Mouse (Mus musculus) hindbrain, embryonic 11.5 days (tissue): Measurements from ENCODE around the gene Togaram2. TPM values are rescaled to one million over a fixed set of nuclear protein-coding genes. Genes with fewer than 3 reads are reported as not detected.

Experiments
- ATAC-seq: fragments of 200-750 bp; cut with Nextera tagmentation; 2 replicates; pipeline ENCODE4 v1.8.0; 2017; ENCODE audit warnings: mild to moderate bottlenecking, moderate TSS enrichment, moderate library complexity; ENCODE audit not compliant: low FRiP score
- DNase-seq: peaks from one replicate; pipeline ENCODE4 v3.0.0-alpha.2; 2015; ENCODE audit warnings: low spot score
- H3K27ac ChIP-seq: fragments of 300-500 bp; sonication (generic); 2 replicates; pipeline ENCODE4 v1.5.1; 2014; ENCODE audit warnings: mild to moderate bottlenecking, low read depth, low read length
- H3K27me3 ChIP-seq: fragments of 300-500 bp; sonication (generic); 2 replicates; pipeline ENCODE4 v1.6.1; 2014; ENCODE audit warnings: mild to moderate bottlenecking, low read length, moderate library complexity, mixed read lengths; ENCODE audit not compliant: control insufficient read depth, insufficient read depth
- H3K36me3 ChIP-seq: fragments of 300-500 bp; sonication (generic); 2 replicates; pipeline ENCODE4 v1.6.1; 2014; ENCODE audit warnings: mild to moderate bottlenecking, low read length, moderate library complexity, mixed read lengths; ENCODE audit not compliant: control insufficient read depth, insufficient read depth
- H3K4me1 ChIP-seq: fragments of 300-500 bp; sonication (generic); replicated peaks from 2 replicates; pipeline ENCODE4 v1.6.1; 2014; ENCODE audit warnings: low read length, mixed read lengths; ENCODE audit not compliant: control insufficient read depth, insufficient read depth
- H3K4me2 ChIP-seq: fragments of 300-500 bp; sonication (generic); replicated peaks from 2 replicates; pipeline ENCODE4 v1.6.1; 2014; ENCODE audit warnings: mild to moderate bottlenecking, low read depth, low read length
- H3K4me3 ChIP-seq: fragments of 300-500 bp; sonication (generic); 2 replicates; pipeline ENCODE4 v1.5.1; 2014; ENCODE audit warnings: low read depth, low read length
- H3K9ac ChIP-seq: fragments of 300-500 bp; sonication (generic); 2 replicates; pipeline ENCODE4 v1.6.1; 2014; ENCODE audit warnings: low read depth, low read length
- H3K9me3 ChIP-seq: fragments of 300-500 bp; sonication (generic); 2 replicates; pipeline ENCODE4 v1.6.1; 2016; ENCODE audit warnings: low read length; ENCODE audit not compliant: control insufficient read depth
- WGBS: fragments of 180-500 bp; shearing (Covaris S2); extraction: QIAGEN DNeasy Blood & Tissue Kit; methylation state at CpG from one replicate; pipeline ENCODE4 v1.1.7; 2014; 5-methylcytosine and 5-hydroxymethylcytosine counted together
- polyA plus RNA-seq: library from polyadenylated mRNA; unstranded; fragments of >200 nt; fragmentation: Nextera tagmentation; extraction: Ambion mirVana; gene quantifications from 2 replicates; pipeline ENCODE4 v1.2.1, GENCODE M21; 2014

Gene Togaram2
- polyA plus RNA-seq, 1 experiment from 2014 or later: not detected

DNA sequence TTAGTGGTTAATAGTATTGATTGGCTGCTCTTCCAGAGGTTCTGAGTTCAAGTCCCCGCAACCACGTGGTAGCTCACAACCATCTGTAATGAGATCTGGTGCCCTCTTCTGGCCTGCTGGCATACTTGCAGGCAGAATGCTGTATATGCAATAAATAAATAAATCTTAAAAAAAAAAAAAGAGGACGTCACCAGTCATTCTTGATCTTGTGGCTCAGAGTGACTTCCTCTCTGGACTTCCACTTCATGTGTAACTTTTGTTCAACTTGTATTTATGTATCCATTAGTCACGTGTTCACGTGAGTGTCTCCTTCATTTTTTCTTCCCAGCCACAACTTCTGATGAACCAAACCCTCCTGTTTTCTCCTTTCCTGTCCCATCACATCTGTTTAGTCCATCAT, 3.5 kb upstream of the Togaram2 start:
- no peaks in the 10 kb centered on the region for H3K27me3 ChIP-seq
- no peak for ATAC-seq
- WGBS: 91% methylated on average over 5 of the region's 5 CpGs

DNA sequence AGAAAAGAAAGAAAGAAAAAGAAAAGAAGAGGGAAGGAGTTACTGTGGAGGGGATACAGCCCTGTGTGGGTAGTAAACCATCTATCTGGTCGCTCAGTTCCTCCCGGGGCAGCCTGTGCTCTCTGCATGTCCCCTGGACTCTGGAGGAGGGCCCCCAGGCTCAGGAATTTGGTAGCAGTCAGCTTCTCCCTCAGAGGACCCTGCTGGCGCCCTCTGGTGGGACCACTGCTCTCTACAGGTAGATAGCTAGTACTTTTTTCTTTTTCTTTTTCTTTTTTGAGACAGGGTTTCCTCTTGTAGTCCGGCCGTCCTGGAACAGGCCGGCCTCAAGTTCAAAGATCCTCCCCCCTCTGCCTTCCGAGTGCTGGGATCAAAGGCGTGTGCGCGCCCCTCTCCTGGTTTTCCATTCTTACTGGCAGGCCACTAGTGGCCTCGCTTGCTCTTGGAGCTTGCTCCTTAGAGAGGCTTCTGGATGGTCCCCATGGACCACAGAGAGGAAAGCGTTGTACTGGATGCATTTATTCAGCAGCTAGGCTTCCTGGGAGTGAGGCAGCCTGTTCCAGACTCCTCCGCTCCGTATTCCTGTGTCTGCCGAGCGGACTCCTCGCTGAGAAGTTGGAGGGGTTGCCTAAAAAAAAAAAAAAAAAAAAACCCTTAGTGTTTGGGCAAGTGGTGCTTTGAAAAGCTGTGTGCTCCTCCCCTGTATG, 1.1 kb upstream of the Togaram2 start:
- Histone ChIP-seq H3K4me3 (no peak overlapping the region), H3K4me1 (no peaks in the 10 kb centered on the region; the same call in 1 of the 2 replicates), H3K9ac (no peak overlapping the region), H3K27ac (no peak overlapping the region), H3K9me3 (no peaks in the 10 kb centered on the region), H3K27me3 (no peaks in the 10 kb centered on the region), H3K36me3 (no peaks in the 10 kb centered on the region), H3K4me2 (no peak overlapping the region)
- ATAC-seq (no peak), DNase-seq (peak; percentile 67)
- 54% methylated on average over 17 of the region's 17 CpGs for WGBS

More for the DNA sequence above, 3.5 kb upstream of the Togaram2 start:
- Histone ChIP-seq H3K4me2 (no peak overlapping the region), H3K27ac (no peak overlapping the region), H3K36me3 (no peaks in the 10 kb centered on the region), H3K4me1 (no peaks in the 10 kb centered on the region), H3K9ac (no peak overlapping the region), H3K4me3 (no peak overlapping the region), H3K9me3 (no peaks in the 10 kb centered on the region)
- no peak for DNase-seq

DNA sequence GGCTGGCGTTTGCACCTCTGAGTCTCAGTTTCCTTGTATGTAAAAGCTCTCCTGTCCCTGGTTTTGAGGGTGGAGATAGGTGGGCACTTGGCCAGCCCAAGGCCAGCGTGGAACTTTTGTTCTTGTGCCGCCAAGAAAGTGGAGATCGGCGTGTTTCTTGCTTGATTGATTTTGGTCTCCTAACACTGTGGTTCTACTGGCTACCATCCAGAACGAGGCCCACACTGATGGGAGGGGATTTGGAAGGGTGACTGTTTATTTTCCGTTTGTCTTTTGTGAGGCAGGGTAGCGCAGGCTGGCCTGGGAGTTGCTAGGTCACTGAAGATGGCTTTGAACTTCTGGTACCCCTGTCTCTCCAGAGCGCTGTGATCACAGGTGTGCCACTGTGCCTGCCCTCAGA, 875 bp downstream of the Togaram2 start:
- Histone ChIP-seq H3K9me3 (no peaks in the 10 kb centered on the region), H3K36me3 (no peaks in the 10 kb centered on the region), H3K4me3 (no peak overlapping the region), H3K9ac (no peak overlapping the region), H3K4me2 (no peak overlapping the region), H3K27me3 (no peaks in the 10 kb centered on the region), H3K4me1 (no peaks in the 10 kb centered on the region; the same call in 1 of the 2 replicates), H3K27ac (no peak overlapping the region)
- WGBS: 79% methylated on average over 9 of the region's 9 CpGs
- no peak for DNase-seq
- no peak for ATAC-seq

DNA sequence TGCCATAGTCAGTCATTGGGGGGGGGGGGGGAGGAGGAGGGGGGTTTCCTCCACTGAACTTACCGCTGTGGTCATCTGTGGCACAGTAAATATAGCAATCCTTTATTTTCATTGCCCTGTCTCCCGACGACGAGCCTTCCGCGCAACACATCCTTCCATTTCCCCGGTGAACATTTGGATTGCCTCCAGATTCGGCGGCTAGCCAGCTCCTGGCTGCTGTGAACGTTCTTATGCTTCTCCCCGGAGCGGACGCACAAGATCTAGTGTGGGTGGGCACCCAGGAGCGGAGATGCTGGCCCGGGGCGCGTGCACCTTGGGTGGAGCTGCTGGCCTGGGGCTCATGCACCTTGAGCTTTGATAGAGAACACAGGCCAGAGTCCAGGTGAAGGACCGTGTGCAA, 1.8 kb downstream of the Togaram2 start:
- Histone ChIP-seq H3K4me1 (no peaks in the 10 kb centered on the region; the same call in 1 of the 2 replicates), H3K4me2 (no peak overlapping the region), H3K27me3 (no peaks in the 10 kb centered on the region), H3K27ac (no peak overlapping the region), H3K36me3 (no peaks in the 10 kb centered on the region), H3K9ac (no peak overlapping the region), H3K4me3 (no peak overlapping the region), H3K9me3 (no peaks in the 10 kb centered on the region)
- DNase-seq (no peak), ATAC-seq (no peak)
- WGBS: 89% methylated on average over 18 of the region's 18 CpGs

DNA sequence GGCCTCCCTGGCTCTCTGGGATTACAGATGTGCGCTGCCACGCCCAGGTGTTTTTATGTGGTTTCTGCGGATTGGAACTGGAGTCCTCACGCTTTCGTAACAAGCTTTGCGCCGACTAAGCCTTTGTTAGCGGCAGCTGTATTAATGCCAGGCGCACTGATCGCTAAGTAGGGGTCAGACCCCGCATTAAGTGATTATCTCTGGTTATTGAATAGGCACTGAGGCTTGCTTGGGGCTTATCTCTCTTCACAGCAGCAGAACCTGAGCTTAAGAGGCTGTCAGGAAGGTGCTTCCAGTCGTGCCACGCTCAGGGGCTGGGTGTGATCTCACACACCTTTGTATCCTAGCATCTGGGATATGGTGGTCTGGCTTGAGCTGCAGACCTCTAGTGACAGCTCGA, 8.6 kb downstream of the Togaram2 start:
- H3K4me3 ChIP-seq: no peak overlapping the region
- H3K9me3 ChIP-seq: no peaks in the 10 kb centered on the region
- ATAC-seq (no peak), DNase-seq (no peak)
- 89% methylated on average over 14 of the region's 14 CpGs for WGBS
- no peak overlapping the region for H3K9ac ChIP-seq
- H3K4me2 ChIP-seq: no peak overlapping the region
- no peaks in the 10 kb centered on the region for H3K36me3 ChIP-seq
- no peaks in the 10 kb centered on the region for H3K27me3 ChIP-seq
- H3K27ac ChIP-seq: no peak overlapping the region
- no peaks in the 10 kb centered on the region for H3K4me1 ChIP-seq

DNA sequence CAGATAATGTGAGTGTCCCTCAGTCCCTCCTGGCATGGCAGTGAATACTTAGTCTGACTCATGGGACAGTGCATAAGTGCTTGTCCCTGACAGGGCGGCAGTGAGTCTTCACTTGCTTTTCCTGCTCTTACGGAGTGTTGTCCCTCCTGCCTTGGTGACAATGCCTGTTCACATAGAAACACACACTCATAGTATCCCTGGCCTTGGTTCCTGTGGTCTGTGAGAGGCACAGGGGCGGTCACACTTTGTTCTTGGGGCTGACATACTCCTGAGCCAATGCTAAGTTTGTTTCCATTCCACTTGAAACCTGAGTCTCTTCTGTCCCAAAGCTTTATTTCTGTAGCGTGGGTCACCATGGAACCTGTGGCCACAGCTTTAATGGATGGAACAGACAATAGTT, 9.3 kb downstream of the Togaram2 start:
- ATAC-seq (no peak), DNase-seq (no peak)
- Histone ChIP-seq H3K4me3 (no peak overlapping the region), H3K4me2 (no peak overlapping the region), H3K9me3 (no peaks in the 10 kb centered on the region), H3K27me3 (no peaks in the 10 kb centered on the region), H3K27ac (no peak overlapping the region), H3K36me3 (no peaks in the 10 kb centered on the region), H3K4me1 (no peaks in the 10 kb centered on the region), H3K9ac (no peak overlapping the region)
- 88% methylated on average over 4 of the region's 4 CpGs for WGBS

DNA sequence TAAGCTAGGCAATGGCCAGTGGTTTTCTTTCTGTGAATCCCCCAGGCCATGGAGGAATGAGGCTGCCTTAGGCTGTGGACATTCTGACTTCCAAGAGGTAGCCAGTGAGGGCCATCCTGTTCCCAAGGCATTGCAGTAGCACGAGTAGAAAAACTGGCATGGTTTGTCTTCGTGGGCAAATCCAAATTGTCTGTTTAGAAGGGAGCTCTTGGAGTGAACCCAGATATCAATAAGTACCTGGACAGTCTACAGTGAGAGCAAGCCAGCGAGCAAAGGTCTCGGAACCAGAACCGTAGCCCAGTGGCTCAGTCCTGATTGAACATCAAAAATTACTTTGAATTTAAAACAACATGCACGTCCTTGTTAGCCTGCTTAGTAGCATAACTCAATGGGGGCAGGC, 10.2 kb downstream of the Togaram2 start:
- ATAC-seq (no peak), DNase-seq (no peak)
- no peak overlapping the region for H3K27ac ChIP-seq
- H3K36me3 ChIP-seq: no peaks in the 10 kb centered on the region
- WGBS: 88% methylated on average over 6 of the region's 6 CpGs
- H3K9ac ChIP-seq: no peak overlapping the region
- no peaks in the 10 kb centered on the region for H3K9me3 ChIP-seq
- no peak overlapping the region for H3K4me3 ChIP-seq
- no peak overlapping the region for H3K4me2 ChIP-seq
- no peaks in the 10 kb centered on the region for H3K27me3 ChIP-seq
- H3K4me1 ChIP-seq: no peaks in the 10 kb centered on the region

DNA sequence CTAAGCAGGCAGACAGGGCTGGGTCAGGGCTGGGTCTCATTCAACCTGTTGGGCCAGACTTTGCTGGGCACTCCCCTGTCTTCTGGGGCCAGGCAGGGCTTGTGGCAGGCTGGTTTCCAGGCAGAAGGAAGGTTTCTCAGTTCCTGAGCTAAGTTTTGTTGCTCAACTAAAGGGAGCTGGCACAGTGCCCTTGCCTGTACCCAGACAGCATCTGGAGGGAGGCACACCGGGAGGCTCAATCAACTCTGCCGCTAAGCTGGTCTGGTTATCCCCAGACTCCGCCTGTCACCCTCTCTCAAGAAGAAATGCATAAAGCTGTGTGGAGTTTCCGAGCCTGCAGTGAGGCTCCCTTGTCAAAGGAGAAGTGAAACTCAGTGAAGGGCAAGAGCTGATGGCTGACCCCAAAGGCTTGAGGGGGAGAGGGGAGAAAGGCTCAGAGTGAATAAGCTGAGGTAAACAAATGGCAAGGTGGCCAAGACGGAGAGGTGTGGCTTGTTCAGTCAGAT, 11.1 kb downstream of the Togaram2 start:
- H3K4me1 ChIP-seq: no peaks in the 10 kb centered on the region
- H3K4me2 ChIP-seq: no peak overlapping the region
- 61% methylated on average over 5 of the region's 5 CpGs for WGBS
- H3K9ac ChIP-seq: no peak overlapping the region
- ATAC-seq (no peak), DNase-seq (no peak)
- no peaks in the 10 kb centered on the region for H3K36me3 ChIP-seq
- H3K27me3 ChIP-seq: no peaks in the 10 kb centered on the region
- H3K9me3 ChIP-seq: no peaks in the 10 kb centered on the region
- H3K27ac ChIP-seq: no peak overlapping the region
- H3K4me3 ChIP-seq: no peak overlapping the region

DNA sequence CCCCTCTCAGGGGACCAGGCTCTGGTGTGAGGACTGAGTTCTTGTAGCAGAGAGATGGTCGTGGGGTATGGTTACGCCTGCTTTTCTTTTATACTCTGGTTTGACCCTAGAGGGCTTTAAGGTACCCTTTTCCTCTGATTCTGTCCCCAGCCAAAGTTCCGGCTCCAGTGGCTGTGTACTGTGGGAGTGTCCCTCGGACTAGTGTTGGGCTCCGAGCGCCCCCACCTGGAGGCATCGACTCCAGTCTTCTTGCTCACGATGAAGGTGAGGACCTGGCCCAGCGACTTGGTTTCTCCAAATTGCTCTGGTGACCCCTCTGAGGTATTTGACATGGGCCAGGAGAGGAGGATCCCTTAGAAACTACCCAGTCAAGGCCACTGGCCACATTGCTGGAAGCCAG, 14.4 kb downstream of the Togaram2 start:
- no peaks in the 10 kb centered on the region for H3K9me3 ChIP-seq
- no peak overlapping the region for H3K4me3 ChIP-seq
- 68% methylated on average over 9 of the region's 9 CpGs for WGBS
- H3K36me3 ChIP-seq: no peaks in the 10 kb centered on the region
- H3K9ac ChIP-seq: no peak overlapping the region
- H3K27ac ChIP-seq: no peak overlapping the region
- no peak for DNase-seq
- H3K4me1 ChIP-seq: no peaks in the 10 kb centered on the region
- no peak overlapping the region for H3K4me2 ChIP-seq
- no peak for ATAC-seq
- no peaks in the 10 kb centered on the region for H3K27me3 ChIP-seq
